Mouse (Mus musculus) MEL (cell line): ENCODE data around the gene Abca6. TPM values are rescaled to one million over a fixed set of nuclear protein-coding genes. Genes with fewer than 3 reads are reported as not detected.

Source experiments
- DNase-seq: peaks from one replicate; pipeline ENCODE4 v3.0.0; 2011; ENCODE audit warnings: low read depth, low spot score
- H3K27ac ChIP-seq: 2 replicates; pipeline ENCODE4 v1.5.1; 2012; ENCODE audit warnings: low read depth, mild to moderate bottlenecking, control low read depth, low read length, moderate library complexity; ENCODE audit not compliant: control insufficient read depth
- H3K27me3 ChIP-seq, 2 experiments: fragments of 150-350 bp in 1 of 2; sonication (generic) in 1 of 2; 2 replicates each; pipeline ENCODE4 v1.6.1; 2012; ENCODE audit warnings: low read length in 2 of 2, mild to moderate bottlenecking in 2 of 2, improper control_type of control experiment in 1 of 2, moderate library complexity in 1 of 2; ENCODE audit not compliant: insufficient read depth in 2 of 2, control insufficient read depth in 1 of 2
- H3K36me3 ChIP-seq, 2 experiments: 2 replicates each; pipeline ENCODE4 v1.6.1; 2012 to 2014; ENCODE audit warnings: low read length in 2 of 2, improper control_type of control experiment in 1 of 2, inconsistent platforms in 1 of 2, mild to moderate bottlenecking in 1 of 2; ENCODE audit not compliant: insufficient read depth in 2 of 2, control insufficient read depth in 1 of 2
- H3K4me1 ChIP-seq, 2 experiments: fragments of 150-350 bp in 1 of 2; sonication (generic) in 1 of 2; 2 replicates each; pipeline ENCODE4 v1.6.1; 2012; ENCODE audit warnings: low read length in 2 of 2, improper control_type of control experiment in 1 of 2, mild to moderate bottlenecking in 1 of 2; ENCODE audit not compliant: insufficient read depth in 2 of 2, control insufficient read depth in 1 of 2
- H3K4me3 ChIP-seq, 2 experiments: fragments of 150-350 bp in 1 of 2; sonication (generic) in 1 of 2; 2 replicates each; pipeline ENCODE4 v1.5.1; 2012; ENCODE audit warnings: low read depth in 2 of 2, low read length in 2 of 2, mild to moderate bottlenecking in 2 of 2, moderate library complexity in 2 of 2, control low read depth in 1 of 2, improper control_type of control experiment in 1 of 2; ENCODE audit not compliant: control insufficient read depth in 1 of 2, insufficient read depth in 1 of 2
- H3K79me2 ChIP-seq: 2 replicates; pipeline ENCODE4 v1.6.1; 2012; ENCODE audit warnings: mild to moderate bottlenecking, low read length, moderate library complexity; ENCODE audit not compliant: control insufficient read depth, poor library complexity, insufficient read depth
- H3K9ac ChIP-seq: 2 replicates; pipeline ENCODE4 v1.6.1; 2012; ENCODE audit warnings: low read depth, mild to moderate bottlenecking, control low read depth, low read length, moderate library complexity; ENCODE audit not compliant: control insufficient read depth, poor library complexity, severe bottlenecking
- H3K9me3 ChIP-seq: fragments of 150-350 bp; sonication (generic); replicated peaks from 2 replicates; pipeline ENCODE4 v1.6.1; 2012; ENCODE audit warnings: mild to moderate bottlenecking, low read length, improper control_type of control experiment, moderate library complexity; ENCODE audit not compliant: insufficient read depth
- E2F4 ChIP-seq: IDR thresholded peaks from 2 replicates; pipeline ENCODE4 v1.6.1; 2011; ENCODE audit warnings: low read depth, low read length, improper control_type of control experiment, borderline replicate concordance
- ETS1 ChIP-seq: IDR thresholded peaks from 2 replicates; pipeline ENCODE4 v1.6.1; 2012; ENCODE audit warnings: low read depth, mild to moderate bottlenecking, inconsistent platforms, low read length, improper control_type of control experiment, moderate library complexity
- GABPA ChIP-seq: IDR thresholded peaks from 2 replicates; pipeline ENCODE4 v1.6.1; 2012; ENCODE audit warnings: low read depth, mild to moderate bottlenecking, inconsistent platforms, low read length, improper control_type of control experiment, moderate library complexity
- HCFC1 ChIP-seq: IDR thresholded peaks from 2 replicates; pipeline ENCODE4 v1.6.1; 2012; ENCODE audit warnings: low read depth, mild to moderate bottlenecking, inconsistent platforms, low read length, improper control_type of control experiment, moderate library complexity
- JUND ChIP-seq: IDR thresholded peaks from 2 replicates; pipeline ENCODE4 v1.6.1; 2011; ENCODE audit warnings: low read depth, mild to moderate bottlenecking, improper control_type of control experiment, low read length
- MAFK ChIP-seq: IDR thresholded peaks from 2 replicates; pipeline ENCODE4 v1.6.1; 2011; ENCODE audit warnings: low read depth, mild to moderate bottlenecking, low read length, improper control_type of control experiment, borderline replicate concordance
- MEF2A ChIP-seq: IDR thresholded peaks from 2 replicates; pipeline ENCODE4 v1.6.1; 2014; ENCODE audit warnings: low read depth, mild to moderate bottlenecking, inconsistent platforms, low read length, improper control_type of control experiment; ENCODE audit not compliant: poor library complexity, insufficient replicate concordance, severe bottlenecking; ENCODE audit errors: extremely low read depth
- MYB ChIP-seq: IDR thresholded peaks from 2 replicates; pipeline ENCODE4 v1.6.1; 2011; ENCODE audit warnings: mild to moderate bottlenecking, low read depth, low read length, improper control_type of control experiment
- MYC ChIP-seq: IDR thresholded peaks from 2 replicates; pipeline ENCODE4 v1.6.1; 2011; ENCODE audit warnings: low read depth, mild to moderate bottlenecking, low read length, improper control_type of control experiment, moderate library complexity
- POLR2AphosphoS2 ChIP-seq: IDR thresholded peaks from 2 replicates; pipeline ENCODE4 v1.6.1; 2011; ENCODE audit warnings: low read length, improper control_type of control experiment
- POLR2AphosphoS5 ChIP-seq: IDR thresholded peaks from 2 replicates; pipeline ENCODE4 v1.6.1; 2012; ENCODE audit warnings: low read depth, borderline replicate concordance, mild to moderate bottlenecking, inconsistent platforms, low read length, moderate library complexity, mixed read lengths
- TBP ChIP-seq: IDR thresholded peaks from 2 replicates; pipeline ENCODE4 v1.8.0; 2011; ENCODE audit warnings: low read depth, low read length, improper control_type of control experiment
- UBTF ChIP-seq: IDR thresholded peaks from 2 replicates; pipeline ENCODE4 v1.6.1; 2012; ENCODE audit warnings: low read depth, mild to moderate bottlenecking, inconsistent platforms, low read length, improper control_type of control experiment, moderate library complexity, borderline replicate concordance; ENCODE audit not compliant: insufficient read depth
- USF1 ChIP-seq: IDR thresholded peaks from 2 replicates; pipeline ENCODE4 v1.6.1; 2014; ENCODE audit warnings: low read depth, mild to moderate bottlenecking, inconsistent platforms, low read length, improper control_type of control experiment, moderate library complexity
- USF2 ChIP-seq, 2 experiments: IDR thresholded peaks; 2 replicates each; pipeline ENCODE4 v1.6.1; 2011 to 2012; ENCODE audit warnings: improper control_type of control experiment in 2 of 2, low read length in 2 of 2, borderline replicate concordance in 1 of 2, inconsistent platforms in 1 of 2, low read depth in 1 of 2, mild to moderate bottlenecking in 1 of 2; ENCODE audit not compliant: insufficient read depth in 1 of 2
- ZC3H11A ChIP-seq: IDR thresholded peaks from 2 replicates; pipeline ENCODE4 v1.6.1; 2012; ENCODE audit warnings: low read depth, mild to moderate bottlenecking, inconsistent platforms, low read length, improper control_type of control experiment
- polyA plus RNA-seq, 2 experiments: library from polyadenylated mRNA; stranded (reverse) in 1 of 2; unstranded in 1 of 2; fragments of >175 nt in 1 of 2; fragments of >200 nt in 1 of 2; gene quantifications; 2 replicates each; pipeline versions ENCODE4 v1.2.1 to v1.2.4; 2012; ENCODE audit warnings: low replicate concordance in 2 of 2, low read depth in 1 of 2; ENCODE audit not compliant: insufficient read length in 2 of 2, insufficient read depth in 1 of 2, missing spikeins in 1 of 2
- total RNA-seq: library from RNA; depleted of rRNA; stranded (reverse); fragments of 300-350 nt; gene quantifications from 2 replicates; pipeline ENCODE4 v1.2.3, GENCODE M21; 2012

The Abca6 gene
- total and polyA plus RNA-seq, 3 experiments: not detected

- H3K4me1 ChIP-seq: peaks cover 0 to 12% of the 10 kb centered on the region in 2 experiments
- no peak for DNase-seq
- H3K4me3 ChIP-seq: peak overlapping the region in 1 of 2 experiments; percentile 24; a peak in 1 of 4 replicates
- H3K27ac ChIP-seq: no peak overlapping the region
- no peaks in the 10 kb centered on the region for H3K27me3 ChIP-seq
- TF ChIP-seq JUND: peak; percentile 79; the same call in 1 of the 2 replicates
- TF ChIP-seq MYC: no peak
- peaks cover 0 to 6% of the 10 kb centered on the region in 2 experiments; a peak in 2 of 4 replicates for H3K36me3 ChIP-seq
- H3K9ac ChIP-seq: no peak overlapping the region
- no peaks in the 10 kb centered on the region for H3K9me3 ChIP-seq
- H3K79me2 ChIP-seq: no peaks in the 10 kb centered on the region
Measured at GRCm38 (mm10) chr11:110261867-110262266, 10.3 kb upstream of the Abca6 start.

- Histone ChIP-seq H3K27ac (no peak overlapping the region), H3K4me1 (peaks cover 0 to 6% of the 10 kb centered on the region in 2 experiments; a peak in 2 of 4 replicates), H3K79me2 (no peaks in the 10 kb centered on the region), H3K36me3 (peaks cover 0 to 6% of the 10 kb centered on the region in 2 experiments; a peak in 2 of 4 replicates), H3K9me3 (no peaks in the 10 kb centered on the region), H3K9ac (no peak overlapping the region), H3K4me3 (no peak overlapping the region), H3K27me3 (no peaks in the 10 kb centered on the region)
- no peak for TF ChIP-seq HCFC1
- TF ChIP-seq GABPA: no peak
- no peak for TF ChIP-seq MAFK
- no peak for TF ChIP-seq USF1
- no peak for TF ChIP-seq USF2 (IDR thresholded peaks at IDR 0.05; ENCODE audit: borderline replicate concordance in 1 of 2, insufficient read depth in 1 of 2, low read depth in 1 of 2, low read length in 2 of 2)
- no peak for TF ChIP-seq POLR2AphosphoS2
- TF ChIP-seq MEF2A: no peak
- TF ChIP-seq E2F4: no peak
- TF ChIP-seq MYB: no peak
- no peak for TF ChIP-seq ZC3H11A
- no peak for TF ChIP-seq UBTF
- no peak for TF ChIP-seq ETS1
- TF ChIP-seq MYC: no peak
- no peak for TF ChIP-seq POLR2AphosphoS5
- no peak for TF ChIP-seq TBP
- DNase-seq: no peak
Measured at GRCm38 (mm10) chr11:110257911-110258310, 6.3 kb upstream of the Abca6 start.
